Mouse (Mus musculus) megakaryocyte-erythroid progenitor cell, adult 5-6 weeks (primary cell): ENCODE results near the gene Mettl25. TPM values are rescaled to one million over a fixed set of nuclear protein-coding genes. Genes with fewer than 3 reads are reported as not detected.

ENCODE experiments used
- ATAC-seq: replicated peaks from 2 replicates; pipeline ENCODE4 v1.8.0; 2016; ENCODE audit warnings: mild to moderate bottlenecking, inconsistent platforms; ENCODE audit not compliant: severe bottlenecking, poor library complexity, low FRiP score, low TSS enrichment
- total RNA-seq, 2 experiments: library from RNA; stranded (forward) in 1 of 2; stranded (reverse) in 1 of 2; fragments of 200-1000, 215-1000 nt in 1 of 2; fragments of >200 nt in 1 of 2; fragmentation: Nextera tagmentation in 1 of 2; gene quantifications; 2 replicates each; pipeline ENCODE4 v1.2.3; 2014 to 2017

Gene Mettl25
- total RNA-seq, 2 experiments from 2014 or later = 15.8 to 17.7 TPM

GRCm38 (mm10) chr10:105760046-105760445 lies 81.1 kb downstream of the Mettl25 start:
- ATAC-seq = no peak

- no peak for ATAC-seq
Observed at GRCm38 (mm10) chr10:105753831-105754605, 87.2 kb downstream of the Mettl25 start.

GRCm38 (mm10) chr10:105746019-105746418 lies 95.2 kb downstream of the Mettl25 start:
- no peak for ATAC-seq

- ATAC-seq = no peak
Observed at GRCm38 (mm10) chr10:105741736-105742135, 99.4 kb downstream of the Mettl25 start.

- no peak for ATAC-seq
Observed at GRCm38 (mm10) chr10:105738942-105739341, 102.2 kb downstream of the Mettl25 start.

- ATAC-seq = no peak
Observed at GRCm38 (mm10) chr10:105727798-105728197, 113.4 kb downstream of the Mettl25 start.

GRCm38 (mm10) chr10:105727353-105727752 lies 113.8 kb downstream of the Mettl25 start:
- no peak for ATAC-seq

GRCm38 (mm10) chr10:105714844-105715243 lies 126.3 kb downstream of the Mettl25 start:
- ATAC-seq = no peak

GRCm38 (mm10) chr10:105714366-105714765 lies 126.8 kb downstream of the Mettl25 start:
- no peak for ATAC-seq

GRCm38 (mm10) chr10:105713222-105713621 lies 128.0 kb downstream of the Mettl25 start:
- no peak for ATAC-seq

Other genes starting within 250 kb of the Mettl25 start
- gene Ccdc59, start 313 bp downstream of the Mettl25 start, total RNA-seq (2014; fragmentation: Nextera tagmentation) = 35.1 and 46.4 TPM in 2 replicates
- 42.0 and 44.1 TPM in 2 replicates for gene Ccdc59, start 313 bp downstream of the Mettl25 start, total RNA-seq (2017)